17 mouse cellular contexts compared by ENCODE assay signal in genomic region chr5:111310185-111310584, GRCm38 (mm10). TPM values are rescaled to one million over a fixed set of nuclear protein-coding genes. Genes with fewer than 3 reads are reported as not detected.
DNase-seq lines count a peak whose midpoint lies in the region; ATAC-seq and TF ChIP-seq lines count a peak whose summit lies in the region.
"Had no signal": no experiment of that assay in that cellular context is flagged by ENCODE, and none has a peak within 500 bp of the region (broad histone marks: within the 10 kb centered on the region; RNA-seq: fewer than 3 reads in every experiment).

No protein-coding gene starts in this region.

- H3K27me3 ChIP-seq in kidney, adult 2 months (replicated peaks; ENCODE audit: control insufficient read depth, insufficient read depth, low read length), result no peaks in the 10 kb centered on the region
- no peaks in the 10 kb centered on the region for H3K27me3 ChIP-seq in kidney, embryonic 16.5 days (ENCODE audit: insufficient read depth, low read length)
- H3K27me3 ChIP-seq in Patski, result no peaks in the 10 kb centered on the region
- H3K27me3 ChIP-seq: embryonic facial prominence, embryonic 12.5 days; midbrain, embryonic 13.5 days; neural tube, embryonic 15.5 days had no signal

- H3K9me3 ChIP-seq in kidney, embryonic 16.5 days (ENCODE audit: low read length), result peaks cover 8% of the 10 kb centered on the region
- H3K9me3 ChIP-seq: midbrain, embryonic 13.5 days; neural tube, embryonic 15.5 days had no signal

- TF ChIP-seq CTCF in kidney, adult 2 months (conservative IDR thresholded peaks at IDR 0.05; ENCODE audit: insufficient read depth, insufficient read length, low read depth, low read length), result no peak
- TF ChIP-seq CTCF in Patski (IDR thresholded peaks at IDR 0.05), result no peak

- TF ChIP-seq POLR2A in kidney, adult 2 months (IDR thresholded peaks at IDR 0.05; ENCODE audit: low read depth, low read length), result no peak

- 27% methylated on average over 6 of the region's 6 CpGs for WGBS in kidney, adult 2 months
- 73% methylated on average over 6 of the region's 6 CpGs for WGBS in kidney, embryonic 16.5 days

- peak; percentile 83 for DNase-seq in kidney, adult 2 months
- DNase-seq in 3T3-L1 (ENCODE audit: low read depth, low spot score), result peak; percentile 68
- peak; percentile 75 for DNase-seq in Patski (ENCODE audit: low read depth, low spot score)
- DNase-seq in kidney, postnatal 14 days, result peak; percentile 74
- no peak for DNase-seq in spleen, postnatal 14 days (ENCODE audit: low spot score in 2 of 2)
- no peak for DNase-seq in spleen, adult 12 weeks (ENCODE audit: low spot score)
- no peak for DNase-seq in gastrocnemius, postnatal 25 days
- DNase-seq: adrenal gland, postnatal 10 days; cerebellum, adult 11-12 months; lung, embryonic 14.5 days; thymus, adult 2 months had no signal

- H3K4me2 ChIP-seq in kidney, embryonic 16.5 days (replicated peaks; ENCODE audit: low read depth, low read length), result no peak overlapping the region
- H3K4me2 ChIP-seq: embryonic facial prominence, embryonic 12.5 days; liver, embryonic 11.5 days; lung, embryonic 14.5 days; midbrain, embryonic 13.5 days; neural tube, embryonic 15.5 days had no signal

- H3K4me1 ChIP-seq in kidney, adult 2 months (ENCODE audit: control insufficient read depth, insufficient read depth, low read length), result no peaks in the 10 kb centered on the region
- no peaks in the 10 kb centered on the region for H3K4me1 ChIP-seq in kidney, embryonic 16.5 days (ENCODE audit: insufficient read depth, low read length)
- H3K4me1 ChIP-seq: embryonic facial prominence, embryonic 12.5 days; midbrain, embryonic 13.5 days; neural tube, embryonic 15.5 days had no signal

- H3K27ac ChIP-seq in kidney, adult 2 months (ENCODE audit: insufficient read depth, low read depth, low read length), result no peak overlapping the region
- H3K27ac ChIP-seq in kidney, embryonic 16.5 days (ENCODE audit: low read length), result no peak overlapping the region
- H3K27ac ChIP-seq: embryonic facial prominence, embryonic 12.5 days; midbrain, embryonic 13.5 days; neural tube, embryonic 15.5 days had no signal

- no peak overlapping the region for H3K4me3 ChIP-seq in kidney, adult 2 months (ENCODE audit: insufficient read depth, low read depth, low read length)
- no peak overlapping the region for H3K4me3 ChIP-seq in kidney, embryonic 16.5 days (ENCODE audit: low read length)
- H3K4me3 ChIP-seq: embryonic facial prominence, embryonic 12.5 days; midbrain, embryonic 13.5 days; myocyte; neural tube, embryonic 15.5 days had no signal

- POLR2A ChIA-PET in Patski (lab: Charles Lee), result no interaction called here

- CTCF ChIA-PET in Patski (lab: Charles Lee), result no interaction called here

- in situ Hi-C loops in Patski (cut with MboI; ENCODE audit: low pct_unique_long_range_greater_than_20kb), result no loop called here

- H3K36me3 ChIP-seq in kidney, adult 2 months (ENCODE audit: control insufficient read depth, insufficient read depth, low read length), result no peaks in the 10 kb centered on the region
- H3K36me3 ChIP-seq in kidney, embryonic 16.5 days (ENCODE audit: insufficient read depth, low read length), result no peaks in the 10 kb centered on the region
- H3K36me3 ChIP-seq: embryonic facial prominence, embryonic 12.5 days; midbrain, embryonic 13.5 days; neural tube, embryonic 15.5 days had no signal

- no peak overlapping the region for H3K9ac ChIP-seq in kidney, embryonic 16.5 days (replicated peaks; ENCODE audit: low read length)
- H3K9ac ChIP-seq: embryonic facial prominence, embryonic 12.5 days; lung, embryonic 14.5 days; midbrain, embryonic 13.5 days; neural tube, embryonic 15.5 days had no signal

- no peak for ATAC-seq in kidney, embryonic 16.5 days (ENCODE audit: low FRiP score, low TSS enrichment)
- peak; percentile 77 for ATAC-seq in Patski
- ATAC-seq: midbrain, embryonic 13.5 days had no signal

RNA-seq across cellular contexts. Expression of gene Pitpnb, which starts 20.4 kb away (rescaled TPM):
- 47.4 and 54.1 TPM in 2 replicates for polyA plus RNA-seq in kidney, adult 2 months (2012; rRNA removed)
- polyA plus RNA-seq in kidney, embryonic 16.5 days (2015; fragmentation: Nextera tagmentation; extraction: Ambion mirVana), result 112 and 114 TPM in 2 replicates
- 102 TPM for polyA plus RNA-seq in Patski (2021)
- 10 to 100 TPM; 20.3 to 21.1 TPM for total RNA-seq in gastrocnemius, postnatal 25 days (2021)

Comparison
In these comparisons a context has a peak if more than half of its experiments do, and no peak if none do; other contexts are left out.
1. DNase-seq: peak in kidney, adult 2 months (single experiment), 3T3-L1 (single experiment), Patski (single experiment) and kidney, postnatal 14 days (single experiment); none in spleen, postnatal 14 days (0 of 2), spleen, adult 12 weeks (single experiment) and gastrocnemius, postnatal 25 days (single experiment).